In genomic region chr2:35874421-35874820, GRCm38 (mm10) we compare ENCODE assay signal across 28 mouse cellular contexts.
"Had no signal": no experiment of that assay in that cellular context is flagged by ENCODE, and none has a peak within 500 bp of the region (broad histone marks: within the 10 kb centered on the region; RNA-seq: fewer than 3 reads in every experiment).

No protein-coding gene starts in this region.

- H3K27ac ChIP-seq: intestine, embryonic 15.5 days; kidney, embryonic 15.5 days; left cerebral cortex, adult 2 months; limb, embryonic 12.5 days; limb, embryonic 15.5 days; liver, embryonic 14.5 days; midbrain, embryonic 10.5 days; midbrain, embryonic 13.5 days; neural tube, embryonic 13.5 days had no signal

- H3K4me3 ChIP-seq: intestine, embryonic 15.5 days; kidney, embryonic 15.5 days; left cerebral cortex, adult 2 months; limb, embryonic 12.5 days; limb, embryonic 15.5 days; midbrain, embryonic 10.5 days; midbrain, embryonic 13.5 days; myocyte; neural tube, embryonic 13.5 days had no signal

- H3K9ac ChIP-seq: intestine, embryonic 15.5 days; kidney, embryonic 15.5 days; limb, embryonic 12.5 days; limb, embryonic 15.5 days; liver, embryonic 14.5 days; liver, postnatal 0 days; lung, embryonic 14.5 days; midbrain, embryonic 13.5 days; neural tube, embryonic 13.5 days had no signal

- H3K4me1 ChIP-seq: intestine, embryonic 15.5 days; kidney, embryonic 15.5 days had no signal

- ATAC-seq: intestine, embryonic 15.5 days; liver, postnatal 0 days; midbrain, embryonic 13.5 days; midbrain, embryonic 16.5 days had no signal

- H3K36me3 ChIP-seq: intestine, embryonic 15.5 days; kidney, embryonic 15.5 days; limb, embryonic 12.5 days; limb, embryonic 15.5 days; midbrain, embryonic 10.5 days; midbrain, embryonic 13.5 days; neural tube, embryonic 13.5 days had no signal

- H3K9me3 ChIP-seq: intestine, embryonic 15.5 days; kidney, embryonic 15.5 days; limb, embryonic 12.5 days; limb, embryonic 15.5 days; midbrain, embryonic 10.5 days; midbrain, embryonic 13.5 days; neural tube, embryonic 13.5 days had no signal

- DNase-seq: kidney, adult 11 months; kidney, adult 8-10 months; kidney, postnatal 10 days; kidney, postnatal 36 days; layer of hippocampus, postnatal 36 days; left cerebral cortex, postnatal 4 days; liver, postnatal 0 days; lung, embryonic 14.5 days; lung, postnatal 10 days; lung, postnatal 4 days; right cerebral cortex, adult 18-20 months; right cerebral cortex, postnatal 14 days; right cerebral cortex, postnatal 4 days; thymus, adult 2 months; thymus, postnatal 14 days; thymus, postnatal 4 days had no signal

- H3K27me3 ChIP-seq: intestine, embryonic 15.5 days; midbrain, embryonic 13.5 days; neural tube, embryonic 13.5 days had no signal

- H3K4me2 ChIP-seq: intestine, embryonic 15.5 days; kidney, embryonic 15.5 days; limb, embryonic 12.5 days; limb, embryonic 15.5 days; liver, embryonic 11.5 days; lung, embryonic 14.5 days; midbrain, embryonic 13.5 days; neural tube, embryonic 13.5 days had no signal
